Mouse (Mus musculus) cerebellum, adult (tissue): ENCODE data around the gene Grin2c.

Experiments
- ATAC-seq: cut with Nextera tagmentation; 2 replicates; pipeline ENCODE4 v1.9.2; 2017; ENCODE audit warnings: mild to moderate bottlenecking, moderate library complexity, mixed read lengths; ENCODE audit not compliant: insufficient number of reproducible peaks, low FRiP score, low TSS enrichment

Gene Grin2c

DNA sequence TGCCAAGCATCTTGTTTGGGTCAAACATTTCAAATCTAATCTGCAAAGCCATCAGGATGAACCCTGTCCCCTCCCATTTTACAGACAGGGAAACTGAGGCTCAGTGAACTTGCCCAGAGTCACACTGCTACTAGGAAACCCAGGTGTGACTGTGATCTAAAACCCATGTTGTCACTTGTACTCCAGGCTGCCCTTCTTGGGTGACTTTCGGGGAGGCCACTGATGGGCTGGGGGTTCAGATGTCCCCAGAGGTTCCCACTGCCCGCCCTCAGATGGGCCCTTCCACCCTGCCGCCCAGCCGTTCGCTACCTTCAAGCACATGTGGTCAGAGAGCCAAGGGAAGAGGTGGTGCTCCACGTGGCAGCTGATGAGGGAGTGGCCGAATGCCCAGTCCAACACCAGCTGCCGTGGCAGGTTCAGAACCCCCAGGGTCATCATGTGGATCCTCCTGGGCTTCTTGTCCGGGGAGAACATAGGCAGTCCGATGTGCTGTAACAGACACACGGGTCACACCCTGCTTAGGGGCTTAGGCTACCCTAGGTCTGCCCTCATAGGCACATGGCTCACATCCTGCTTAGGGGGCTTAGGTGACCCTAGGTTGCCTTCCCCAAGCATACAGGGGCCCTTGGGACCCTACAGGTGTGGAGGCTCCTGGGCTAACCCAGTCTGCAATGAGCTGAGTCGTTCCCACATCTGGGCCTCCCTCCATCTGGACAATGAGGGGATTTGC, 17.0 kb upstream of the Grin2c start:
- ATAC-seq, result no peak

DNA sequence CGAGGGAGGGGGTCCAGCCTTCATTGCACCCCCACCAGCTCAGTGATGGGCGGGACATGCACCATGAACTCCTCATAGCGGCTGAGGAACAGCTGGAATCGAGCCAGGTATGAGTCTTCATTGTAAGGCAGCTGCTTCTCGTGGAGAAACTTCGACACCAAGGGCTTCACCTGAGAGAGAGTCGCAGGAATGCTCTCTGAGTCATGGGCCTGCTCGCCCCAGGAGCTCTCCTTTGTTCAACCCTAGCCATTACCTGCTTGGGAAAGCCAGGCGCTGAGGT, 16.4 kb upstream of the Grin2c start:
- no peak for ATAC-seq

DNA sequence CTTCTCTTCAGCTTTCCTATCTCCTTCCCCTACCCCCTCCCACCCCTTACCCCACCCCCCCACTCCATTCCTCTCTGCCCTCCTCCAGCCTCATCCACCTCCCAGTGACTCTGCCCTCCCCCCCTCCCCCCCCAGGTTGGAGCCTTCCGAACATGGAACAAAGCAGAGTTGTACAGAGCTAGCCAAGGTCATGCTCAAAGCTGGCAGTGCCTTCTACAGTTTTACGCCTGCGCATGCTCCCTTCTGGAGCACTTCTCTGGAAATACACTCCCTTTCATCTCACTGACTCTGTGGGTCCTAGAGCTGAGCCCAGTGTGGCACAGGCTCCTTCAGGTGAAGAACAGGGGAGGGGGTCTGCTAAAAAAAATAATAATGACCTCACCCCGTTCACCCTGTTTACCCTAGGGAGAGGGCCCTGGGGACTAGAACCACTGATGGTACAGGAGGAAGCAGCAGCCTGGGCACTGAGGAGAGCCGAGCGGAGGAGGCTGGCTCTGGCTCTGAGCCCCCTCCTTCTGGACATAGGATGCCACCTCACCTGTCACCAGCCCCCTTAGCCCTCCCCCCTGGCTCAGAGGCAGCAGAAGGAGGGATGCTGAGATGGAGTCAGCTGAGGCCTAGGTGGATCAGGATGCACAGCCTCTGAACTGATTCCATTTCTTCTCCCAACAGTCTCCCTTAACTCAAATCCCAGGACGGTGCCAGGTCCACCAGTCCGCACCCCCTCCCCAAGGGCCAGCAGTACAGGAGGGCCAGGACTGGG, 15.9 kb upstream of the Grin2c start:
- no peak for ATAC-seq

DNA sequence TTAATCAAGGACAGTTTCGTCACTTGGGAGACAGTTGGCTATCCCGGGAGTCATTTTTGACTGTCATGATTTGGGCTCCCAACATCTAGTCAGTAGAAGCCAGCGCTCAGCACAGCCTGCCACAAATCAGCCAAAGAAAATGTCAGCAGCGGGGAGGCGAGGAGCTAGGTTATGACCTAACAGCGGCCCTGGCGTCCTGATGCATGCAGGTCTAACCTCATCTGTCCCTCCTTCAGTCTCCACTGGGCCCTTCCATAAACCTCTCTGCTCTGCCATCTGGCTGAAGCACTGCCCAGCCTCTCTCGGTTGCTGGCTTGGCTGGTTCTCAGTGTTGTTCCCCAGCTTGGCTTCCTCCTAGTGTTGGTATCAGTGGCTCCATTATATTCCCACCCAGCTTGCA, 15.3 kb upstream of the Grin2c start:
- ATAC-seq, result no peak

DNA sequence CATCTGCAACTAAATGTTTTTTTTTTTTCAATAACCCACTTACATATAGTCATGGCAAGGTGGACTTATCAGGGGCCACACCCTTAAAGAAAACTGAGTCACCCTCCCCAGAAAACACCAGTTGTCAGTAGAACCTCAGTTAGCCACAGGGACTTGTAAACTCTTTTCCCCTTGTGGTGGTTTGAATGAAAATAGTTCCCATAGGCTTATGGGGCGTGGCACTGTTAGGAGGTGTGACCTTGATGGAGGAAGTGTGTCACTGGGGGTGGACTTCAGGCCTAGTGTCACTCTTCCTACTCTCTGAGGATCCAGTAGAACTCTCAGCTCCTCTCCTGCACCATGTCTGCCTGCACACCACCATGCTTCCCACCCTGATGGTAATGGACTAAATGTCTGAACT, 12.7 kb upstream of the Grin2c start:
- no peak for ATAC-seq

DNA sequence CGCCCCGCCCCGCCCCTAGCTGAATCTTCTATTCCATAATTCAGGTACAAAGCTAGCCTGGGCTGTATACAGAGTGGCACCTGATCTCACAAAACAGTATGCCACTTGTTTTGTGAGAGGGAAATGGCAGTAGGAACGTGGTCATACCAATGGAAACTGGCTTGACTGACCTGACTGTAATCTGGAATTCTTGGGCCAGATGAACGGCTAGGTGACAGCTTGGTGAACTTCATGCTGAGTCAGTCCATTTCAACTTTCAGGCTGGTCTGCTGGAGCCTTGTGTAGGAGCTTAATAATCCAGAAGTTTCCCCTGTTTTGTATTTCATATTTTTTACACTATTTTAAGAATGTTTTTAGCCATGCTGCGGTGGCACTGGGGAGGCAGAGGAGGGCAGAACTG, 11.1 kb upstream of the Grin2c start:
- ATAC-seq, result no peak

DNA sequence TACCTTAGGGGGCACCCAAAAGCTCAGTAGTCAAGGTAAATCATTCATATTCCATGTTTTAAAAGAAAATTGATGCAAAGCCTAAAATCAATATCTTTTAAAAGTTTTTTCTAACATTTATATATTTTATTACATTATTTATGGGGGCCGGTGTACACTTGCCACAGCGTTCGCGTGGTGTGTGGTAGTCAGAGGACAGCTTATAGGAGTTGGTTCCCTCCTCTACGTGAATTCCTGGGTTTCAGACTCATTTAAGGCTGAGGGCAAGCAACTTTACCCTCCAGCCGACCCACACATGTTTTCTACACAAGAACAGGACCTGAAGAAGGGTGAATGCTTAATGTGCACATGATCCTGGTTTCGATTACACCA, 10.5 kb upstream of the Grin2c start:
- ATAC-seq, result no peak

DNA sequence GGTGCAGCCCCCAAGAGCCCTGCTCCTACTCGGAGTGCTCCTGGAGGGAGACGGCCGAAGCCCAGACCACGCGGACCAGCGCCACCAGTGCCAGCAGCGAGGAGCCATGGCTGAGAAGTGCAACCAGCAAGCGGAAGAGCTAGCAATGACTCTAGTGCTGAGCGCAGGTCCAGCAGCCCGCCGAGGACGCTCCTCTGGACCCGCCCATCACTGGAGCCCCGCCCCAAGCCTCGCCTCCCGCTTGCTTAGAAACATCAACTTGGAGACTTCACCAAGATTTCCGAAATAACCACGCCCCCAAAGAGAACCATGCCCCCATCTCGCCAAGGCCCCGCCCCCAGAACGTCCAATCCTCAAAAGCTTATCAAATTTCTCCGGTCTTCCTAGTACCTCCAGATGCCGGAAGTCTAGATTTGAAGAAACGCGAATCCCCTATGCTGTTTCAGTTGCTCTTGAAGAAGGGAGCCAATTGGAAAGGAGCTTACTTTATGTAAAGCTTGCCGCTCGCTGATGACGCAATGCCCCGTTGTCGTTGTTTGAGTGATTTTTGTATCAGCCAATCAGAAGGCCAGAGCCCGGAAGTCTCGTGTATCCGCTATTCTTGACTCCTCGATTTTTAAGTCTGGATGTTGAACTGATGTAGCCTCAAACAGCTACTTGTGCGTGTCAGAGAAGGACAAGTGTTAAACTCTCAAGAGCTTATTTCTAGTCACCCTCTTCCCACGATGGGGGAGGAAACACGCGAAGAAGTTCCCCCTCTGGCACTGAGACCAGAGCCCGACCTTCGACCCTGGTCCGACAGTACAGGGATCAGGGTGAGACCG, 9.9 kb upstream of the Grin2c start, which contains the start of gene Fdxr:
Fdxr (minus strand) TSS at position 271 of the 824 bp plus-strand sequence.
- peak; percentile 91 for ATAC-seq

DNA sequence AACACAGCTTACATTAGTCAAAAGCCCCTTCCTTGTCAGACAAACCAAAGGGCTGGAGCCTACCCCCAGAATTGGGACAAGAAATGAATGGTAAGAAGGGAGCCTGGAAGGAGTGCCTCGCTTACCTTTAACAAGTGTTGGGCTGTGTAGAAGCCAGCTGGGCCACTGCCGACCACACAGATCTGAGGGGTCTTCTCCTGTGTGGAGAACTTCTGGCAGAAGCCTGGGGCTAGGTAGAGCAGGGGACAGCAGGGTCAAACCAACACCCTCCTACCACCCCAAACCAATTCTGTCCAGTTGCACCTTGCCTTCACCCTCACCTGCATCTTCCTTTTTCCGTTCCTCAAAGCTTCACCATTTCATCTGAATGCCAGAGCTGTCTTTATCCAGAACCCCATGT, 8.9 kb upstream of the Grin2c start:
- ATAC-seq, result no peak

DNA sequence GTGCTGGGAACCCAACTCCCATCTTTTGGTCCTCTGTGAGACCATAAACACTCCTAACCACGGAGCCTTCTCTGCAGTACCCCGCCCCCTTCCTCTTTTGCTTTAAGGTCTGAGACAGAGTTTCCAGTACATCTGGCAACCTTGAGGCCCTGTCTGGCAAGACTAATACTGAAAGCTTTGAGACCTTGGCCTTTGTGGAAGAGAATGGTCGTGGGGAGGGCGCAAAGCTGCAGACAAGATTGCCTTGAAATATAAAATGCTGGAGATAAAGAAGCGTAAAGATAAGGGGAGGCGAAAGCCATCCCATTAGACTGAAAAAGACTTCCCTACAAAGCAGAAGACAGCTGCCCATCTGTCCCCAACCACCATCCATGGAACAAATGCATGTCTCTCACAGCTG, 8.5 kb upstream of the Grin2c start:
- no peak for ATAC-seq

DNA sequence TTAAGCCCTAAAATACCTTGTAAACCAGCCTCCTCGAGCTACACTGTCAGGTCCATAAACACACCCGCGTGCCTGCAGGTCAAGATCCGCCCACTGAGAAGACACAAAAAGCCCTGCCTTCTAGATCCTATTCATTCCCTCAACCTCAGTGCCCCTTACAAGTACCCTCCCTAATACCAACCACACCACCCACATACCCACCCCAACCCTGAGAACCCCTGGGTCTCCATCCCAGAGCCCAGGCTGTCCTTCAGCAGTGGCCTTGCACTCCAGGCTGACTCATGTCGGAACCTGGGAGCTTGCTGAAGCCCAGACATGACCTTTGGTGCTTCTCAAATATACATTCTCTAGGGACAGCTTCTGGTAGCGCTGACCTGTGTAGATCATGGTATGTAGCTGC, 7.7 kb upstream of the Grin2c start:
- no peak for ATAC-seq

DNA sequence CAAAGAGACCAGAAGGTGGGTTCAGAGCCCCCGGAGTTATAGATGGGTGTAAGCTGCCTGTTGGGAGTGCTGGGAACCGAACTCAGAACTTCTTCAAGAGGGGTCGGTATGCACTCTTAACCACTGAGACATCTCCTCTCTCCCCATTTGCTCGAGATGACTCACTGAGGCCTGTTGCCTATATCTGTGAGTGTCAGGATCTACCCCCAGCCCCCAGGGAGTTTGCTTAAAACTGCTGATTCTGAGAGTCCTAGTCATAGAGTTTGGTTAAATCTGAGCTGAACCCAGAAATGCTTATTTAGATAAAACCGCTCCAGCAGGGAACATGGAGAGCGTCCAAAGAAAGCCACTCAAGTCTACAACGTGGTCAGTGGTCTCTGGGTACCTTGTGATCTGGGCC, 7.1 kb upstream of the Grin2c start:
- no peak for ATAC-seq

DNA sequence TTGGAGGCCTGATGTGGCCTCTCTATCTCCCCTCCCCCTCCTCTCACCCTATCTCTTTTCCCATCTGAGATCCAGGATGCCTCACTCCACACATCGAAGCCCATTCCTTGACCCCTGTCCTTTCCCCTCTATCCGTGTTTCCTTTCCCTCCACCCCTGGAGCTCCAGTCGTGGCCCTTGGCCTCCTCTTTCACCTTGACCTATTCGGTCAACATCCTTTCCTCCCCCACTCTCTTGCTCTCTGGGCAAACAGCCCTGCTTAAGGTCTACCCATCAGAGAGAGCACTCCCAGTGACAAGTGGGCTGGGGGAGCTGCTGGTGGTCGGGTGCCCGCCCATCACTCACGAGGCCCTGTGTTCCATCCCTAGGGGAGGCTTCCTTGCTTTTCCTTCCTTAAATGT, 6.7 kb upstream of the Grin2c start:
- ATAC-seq, result no peak

DNA sequence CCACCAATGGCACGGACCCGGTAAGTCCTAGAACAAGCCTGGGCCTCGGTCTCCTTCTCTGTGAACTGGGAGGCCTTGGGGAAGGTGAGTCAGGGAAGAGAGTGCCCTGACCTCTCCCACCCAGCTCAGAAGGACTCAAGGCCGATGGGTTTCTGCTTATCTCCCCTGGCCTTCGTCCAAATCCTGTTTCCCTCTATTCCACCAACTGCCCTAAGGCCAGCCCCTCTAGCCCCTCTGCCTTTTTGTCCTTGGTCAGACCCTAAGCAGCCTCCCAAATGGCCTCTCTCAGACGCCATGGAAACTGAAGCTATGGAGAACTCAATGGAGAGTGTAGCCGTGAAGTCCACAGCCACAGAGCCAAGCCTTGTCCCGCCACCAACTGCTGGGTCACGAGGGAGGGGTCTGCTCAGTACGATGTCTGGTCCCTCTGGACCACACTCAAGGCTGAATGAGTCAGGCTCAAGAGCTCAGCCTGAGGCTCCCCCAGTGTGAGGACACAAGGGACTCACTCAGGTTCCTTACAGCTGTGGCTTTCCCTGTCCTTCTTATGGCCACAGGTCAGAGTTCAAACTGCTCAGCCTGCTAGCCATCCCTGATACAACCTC, 6.0 kb upstream of the Grin2c start:
- ATAC-seq, result no peak

DNA sequence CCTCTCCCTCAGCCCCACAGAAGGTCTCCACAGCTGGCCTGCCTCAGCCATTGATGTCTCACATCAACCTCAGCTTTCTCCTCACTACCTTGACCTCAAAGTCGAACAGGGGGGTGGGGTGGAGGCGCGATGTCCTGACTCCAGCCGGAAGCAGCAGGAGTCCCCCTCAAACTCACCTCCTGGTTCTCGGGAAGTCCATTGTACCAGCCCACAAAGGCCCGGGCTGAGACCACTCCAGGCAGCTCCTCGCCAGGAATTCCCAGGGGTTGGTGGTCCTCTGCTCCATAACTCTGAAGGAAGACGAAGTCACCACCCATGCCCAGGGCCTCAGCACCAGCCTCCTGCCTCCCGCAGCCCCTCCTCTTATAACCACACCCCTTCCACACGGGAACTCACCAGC, 4.4 kb upstream of the Grin2c start:
- no peak for ATAC-seq

DNA sequence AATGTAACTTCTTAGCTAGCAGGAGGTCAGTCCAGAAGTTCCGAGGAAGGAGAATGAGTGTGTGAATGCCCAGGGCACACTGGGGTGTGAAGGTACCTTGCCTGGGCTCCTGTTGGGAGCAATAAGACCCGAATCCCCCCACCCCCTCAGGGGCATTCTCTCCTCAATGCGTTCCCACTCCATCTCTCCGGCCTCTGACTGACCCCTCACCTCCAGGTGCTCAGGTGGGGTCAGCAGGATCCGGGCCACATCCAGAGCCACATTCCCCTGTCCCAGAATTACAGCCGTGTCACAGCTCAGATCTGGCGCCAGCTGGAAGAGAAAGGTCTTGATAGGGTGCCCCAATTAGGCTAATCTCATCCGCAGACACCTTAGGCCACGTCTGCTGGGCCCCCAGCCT, 4.0 kb upstream of the Grin2c start:
- ATAC-seq, result no peak

DNA sequence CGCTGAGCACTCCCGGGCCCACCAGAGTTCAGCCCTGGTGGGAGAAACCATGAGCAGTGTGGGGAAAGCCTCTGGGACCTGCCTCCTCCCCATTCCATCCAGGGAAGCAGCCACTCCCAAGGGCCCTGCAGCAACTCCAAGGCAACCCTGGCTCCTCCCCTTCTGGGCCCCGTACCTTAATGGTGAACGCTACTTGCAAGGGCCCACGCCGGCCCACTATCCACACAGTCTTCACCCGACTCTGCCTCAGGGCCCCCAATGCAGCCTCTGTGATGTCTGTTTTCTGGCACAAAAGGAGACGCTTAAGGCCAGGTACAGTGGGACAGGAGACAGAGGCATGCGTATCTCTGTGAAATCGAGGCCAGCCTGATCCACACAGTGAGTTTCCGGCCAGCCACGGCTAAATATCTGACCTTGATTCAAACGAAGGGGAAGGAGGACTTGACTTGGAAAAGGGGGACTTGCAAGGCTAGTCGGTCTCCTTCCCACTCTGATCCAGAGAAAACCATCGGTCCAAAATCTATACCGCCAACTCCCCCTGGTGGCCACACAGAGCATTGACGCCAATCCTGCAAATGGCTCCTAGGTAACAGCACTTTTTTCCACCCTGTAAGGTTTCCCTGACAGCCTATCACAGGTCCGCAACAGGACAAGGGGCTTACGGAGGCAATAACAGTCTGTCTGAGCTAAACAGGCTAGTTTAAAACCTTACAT, 3.3 kb upstream of the Grin2c start:
- ATAC-seq, result peak; percentile 29; the same call in 1 of the 2 replicates

DNA sequence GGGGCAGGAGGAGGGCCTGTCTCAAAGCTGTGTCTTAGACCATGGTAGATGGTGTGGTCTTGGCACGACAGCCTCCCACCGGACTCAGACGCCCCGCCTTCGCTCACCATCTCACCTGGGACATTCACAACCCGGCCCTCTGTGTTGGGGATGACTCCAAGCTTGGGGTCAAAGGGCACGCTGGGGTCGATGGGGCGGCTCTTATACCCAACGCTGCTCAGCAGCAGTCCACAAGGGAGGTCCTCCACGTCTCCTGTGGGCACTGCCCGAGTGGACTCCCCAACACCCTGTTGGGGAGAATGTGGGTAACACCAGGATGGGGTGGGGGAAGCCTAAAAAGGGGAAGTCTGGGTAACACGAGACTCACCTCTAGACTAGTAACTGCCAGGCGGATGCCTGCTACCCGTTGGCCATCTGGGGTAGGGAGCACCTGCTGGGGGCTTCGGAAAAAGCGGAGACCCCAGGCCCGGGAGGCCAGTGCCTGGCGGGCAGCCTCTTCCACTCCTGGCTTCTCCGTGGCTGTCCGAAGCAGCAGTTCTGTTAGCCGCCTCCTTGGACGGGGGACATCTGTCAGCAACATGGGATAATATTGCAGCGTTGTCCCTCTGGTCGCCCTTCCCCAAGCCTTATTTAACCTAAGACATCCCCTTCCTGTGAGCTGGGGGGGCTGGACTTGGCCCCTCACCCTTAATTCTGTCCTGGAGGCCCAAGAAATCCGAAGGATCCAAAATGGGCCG, 2.5 kb upstream of the Grin2c start:
- no peak for ATAC-seq

DNA sequence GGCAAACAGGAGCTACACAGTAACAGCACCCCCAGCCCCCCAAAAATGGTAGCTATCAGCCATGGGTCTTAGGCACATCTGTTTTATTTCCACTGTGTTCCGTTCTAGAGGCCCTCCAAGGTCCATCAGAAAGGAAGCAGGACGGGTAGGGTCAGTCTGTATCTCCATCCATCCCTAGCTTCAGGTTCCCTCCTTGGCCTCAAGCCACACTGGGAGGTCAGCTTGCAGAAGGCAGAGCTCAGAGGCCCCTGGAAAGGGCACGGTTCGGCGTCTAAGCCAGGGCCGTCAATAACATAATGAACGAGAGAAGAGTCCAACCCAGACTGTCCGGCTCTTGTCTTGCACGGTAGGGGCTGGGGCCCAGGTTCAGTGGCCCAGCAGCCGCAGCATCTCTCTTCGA, 915 bp upstream of the Grin2c start:
- no peak for ATAC-seq

DNA sequence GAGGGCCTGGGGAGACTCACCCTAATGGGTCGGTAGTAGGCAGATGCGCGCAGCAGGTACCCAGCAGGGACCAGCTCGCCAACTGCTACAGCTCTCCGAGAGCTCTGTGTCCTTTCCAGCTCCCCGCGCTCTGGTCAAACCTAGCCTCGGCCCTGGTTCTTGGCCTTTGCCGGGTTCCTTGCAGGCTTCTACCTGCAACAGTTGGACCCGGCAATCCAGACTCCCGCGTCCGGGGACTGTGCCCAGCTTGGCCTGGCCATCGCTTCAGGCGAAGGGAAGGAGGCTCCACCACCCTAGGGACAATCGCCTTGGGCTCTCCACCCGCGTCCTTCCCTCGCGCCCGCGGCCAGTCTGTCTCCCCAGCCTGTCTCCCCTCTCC, 654 bp downstream of the Grin2c start:
- peak; percentile 12; the same call in 1 of the 2 replicates for ATAC-seq
